Mouse (Mus musculus) embryonic facial prominence, embryonic 10.5 days (tissue): ENCODE measurements around the gene Fam214a. TPM values are rescaled to one million over a fixed set of nuclear protein-coding genes. Genes with fewer than 3 reads are reported as not detected.

Experiments used
- DNase-seq: peaks from one replicate; pipeline ENCODE4 v3.0.0-alpha.2; 2017; ENCODE audit warnings: low spot score
- H3K27ac ChIP-seq: fragments of 300-500 bp; sonication (generic); replicated peaks from 2 replicates; pipeline ENCODE4 v1.5.1; 2016; ENCODE audit warnings: mild to moderate bottlenecking
- H3K27me3 ChIP-seq: fragments of 300-500 bp; sonication (generic); replicated peaks from 2 replicates; pipeline ENCODE4 v1.6.1; 2016; ENCODE audit warnings: low read depth, mild to moderate bottlenecking; ENCODE audit not compliant: poor library complexity, severe bottlenecking
- H3K36me3 ChIP-seq: fragments of 300-500 bp; sonication (generic); replicated peaks from 2 replicates; pipeline ENCODE4 v1.6.1; 2016; ENCODE audit warnings: mild to moderate bottlenecking, moderate library complexity
- H3K4me1 ChIP-seq: fragments of 300-500 bp; sonication (generic); 2 replicates; pipeline ENCODE4 v1.6.1; 2016
- H3K4me3 ChIP-seq: fragments of 300-500 bp; sonication (generic); 2 replicates; pipeline ENCODE4 v1.5.1; 2016; ENCODE audit warnings: mild to moderate bottlenecking, moderate library complexity
- H3K9me3 ChIP-seq: fragments of 300-500 bp; sonication (generic); 2 replicates; pipeline ENCODE4 v1.6.1; 2016; ENCODE audit warnings: mild to moderate bottlenecking
- WGBS: fragments of 180-500 bp; shearing (Covaris S2); methylation state at CpG from one replicate; pipeline ENCODE4 v1.1.7; 2016; 5-methylcytosine and 5-hydroxymethylcytosine counted together
- polyA plus RNA-seq: library from polyadenylated mRNA; unstranded; fragments of >200 nt; fragmentation: Nextera tagmentation; extraction: Ambion mirVana; gene quantifications from 2 replicates; pipeline ENCODE4 v1.2.1, GENCODE M21; 2016

Fam214a gene
- polyA plus RNA-seq, 1 experiment from 2014 or later, result 8.6 TPM

DNA sequence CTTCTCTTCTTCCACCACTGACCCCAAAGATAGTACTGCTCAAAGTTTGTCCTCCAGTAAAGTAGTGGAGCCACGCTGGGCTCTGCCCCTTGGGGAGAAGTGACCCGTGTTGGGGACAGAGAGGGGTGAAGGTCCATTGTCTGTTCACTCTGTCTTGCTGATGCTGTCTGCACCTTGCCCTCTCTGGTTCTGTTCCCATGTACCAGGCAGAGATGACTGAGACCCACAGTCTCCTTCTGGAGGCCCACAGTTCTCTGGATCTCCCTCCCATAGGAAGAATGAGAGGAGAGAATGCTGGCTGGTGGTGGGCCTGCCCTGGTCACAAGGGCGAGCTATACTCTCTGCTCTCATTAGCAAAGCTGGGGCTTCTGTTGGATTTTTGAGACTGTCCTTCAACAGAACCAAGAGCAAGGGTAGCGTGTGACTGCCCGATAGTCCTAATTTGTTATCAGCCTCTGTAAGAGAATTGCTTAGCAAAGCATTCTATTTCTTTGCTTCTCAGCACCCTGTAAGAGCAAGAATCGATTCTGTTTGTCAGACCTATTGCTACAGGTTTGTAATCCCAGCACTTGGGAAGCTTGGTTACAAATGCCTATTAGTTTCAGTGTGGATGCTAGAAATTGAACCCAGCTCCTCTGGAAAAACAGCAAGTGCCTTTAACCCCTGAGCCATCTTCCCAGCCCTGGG is 29.2 kb upstream of the Fam214a start:
- WGBS, result 88% methylated on average over 6 of the region's 6 CpGs
- Histone ChIP-seq H3K27ac (no peak overlapping the region), H3K4me1 (peaks cover 10% of the 10 kb centered on the region; the same call in 1 of the 2 replicates), H3K4me3 (no peak overlapping the region), H3K36me3 (no peaks in the 10 kb centered on the region), H3K27me3 (no peaks in the 10 kb centered on the region), H3K9me3 (no peaks in the 10 kb centered on the region)
- DNase-seq, result no peak

DNA sequence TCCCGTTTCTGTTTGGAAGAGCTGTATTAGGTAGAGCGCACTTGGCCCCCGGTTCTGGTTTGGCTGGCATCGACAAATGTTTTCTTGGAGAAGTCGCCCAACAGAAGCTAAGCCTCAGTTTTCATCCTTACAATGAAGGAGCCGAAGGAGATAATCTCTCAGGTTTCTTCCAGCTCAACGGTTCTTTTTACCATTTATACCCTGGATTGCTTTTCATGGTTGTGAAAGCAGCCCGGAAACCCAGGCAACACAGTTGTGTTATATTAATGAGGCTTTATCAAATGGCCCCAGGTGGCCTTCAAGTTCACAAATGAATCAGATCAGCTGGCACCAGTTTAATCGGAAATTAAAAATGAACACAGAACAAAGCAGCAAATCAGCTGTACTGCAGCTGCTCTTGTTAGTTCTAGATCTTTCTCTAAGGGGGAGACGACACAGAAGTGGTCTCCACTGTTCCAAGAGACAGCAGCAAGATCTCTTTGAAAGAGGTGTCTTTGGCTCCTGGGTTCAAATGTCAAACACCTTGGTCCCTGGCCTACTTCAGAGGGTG is 27.4 kb upstream of the Fam214a start:
- Histone ChIP-seq H3K27ac (no peak overlapping the region), H3K27me3 (no peaks in the 10 kb centered on the region), H3K4me3 (no peak overlapping the region), H3K9me3 (no peaks in the 10 kb centered on the region), H3K36me3 (no peaks in the 10 kb centered on the region), H3K4me1 (peaks cover 7% of the 10 kb centered on the region; the same call in 1 of the 2 replicates)
- DNase-seq, result no peak
- WGBS, result 70% methylated on average over 10 of the region's 10 CpGs

DNA sequence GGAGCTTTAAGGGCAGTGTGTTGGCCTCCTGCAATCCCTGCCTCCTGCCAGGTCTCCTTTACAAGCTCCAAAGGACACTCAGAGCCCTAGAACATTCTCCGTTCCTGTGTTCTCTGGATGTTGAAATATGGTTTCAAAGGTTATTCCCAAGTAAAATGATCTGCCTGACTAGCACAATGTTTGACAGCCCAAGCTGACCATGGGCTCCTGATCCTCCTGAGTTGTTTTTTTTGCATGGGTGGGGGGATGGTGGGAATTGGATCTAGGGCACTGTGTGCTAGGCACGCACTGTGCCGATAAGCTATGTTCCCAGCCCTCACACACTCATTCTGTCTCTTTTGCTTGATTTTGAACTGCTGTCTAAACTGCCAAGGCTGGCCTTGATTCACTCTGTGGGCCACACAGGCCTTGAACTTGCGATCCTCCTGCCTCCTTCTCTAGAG is 22.7 kb upstream of the Fam214a start:
- Histone ChIP-seq H3K27me3 (no peaks in the 10 kb centered on the region), H3K9me3 (no peaks in the 10 kb centered on the region), H3K4me3 (no peak overlapping the region), H3K4me1 (peaks cover 7% of the 10 kb centered on the region; the same call in 1 of the 2 replicates), H3K27ac (no peak overlapping the region), H3K36me3 (no peaks in the 10 kb centered on the region)
- 85% methylated on average over 4 of the region's 4 CpGs for WGBS
- no peak for DNase-seq

- no peak for DNase-seq
- no peak overlapping the region for H3K27ac ChIP-seq
- H3K9me3 ChIP-seq, result no peaks in the 10 kb centered on the region
- 80% methylated on average over 5 of the region's 5 CpGs for WGBS
- H3K36me3 ChIP-seq, result no peaks in the 10 kb centered on the region
- H3K27me3 ChIP-seq, result no peaks in the 10 kb centered on the region
- peaks cover 3% of the 10 kb centered on the region; the same call in 1 of the 2 replicates for H3K4me1 ChIP-seq
- H3K4me3 ChIP-seq, result no peak overlapping the region
Observed at GRCm38 (mm10) chr9:74930653-74931052, 22.0 kb upstream of the Fam214a start.

DNA sequence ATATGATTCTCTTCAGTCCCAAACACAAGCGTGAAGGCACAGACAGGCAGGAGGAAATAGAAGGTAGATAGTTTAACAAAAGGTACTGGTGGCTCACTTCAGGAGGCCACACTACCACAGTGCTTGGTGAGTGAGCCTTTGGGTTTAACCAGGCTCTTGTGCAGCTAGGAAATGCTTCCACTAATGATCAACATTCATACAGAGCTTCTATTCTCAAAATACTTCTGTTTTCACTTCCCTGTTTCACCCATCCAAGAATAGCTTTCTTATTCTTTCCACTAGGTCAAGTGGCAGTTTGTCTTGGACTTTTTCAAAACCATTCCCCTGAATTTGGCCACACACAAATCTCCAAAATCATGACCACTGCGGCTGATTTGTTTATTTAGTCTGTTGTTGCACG is 17.4 kb upstream of the Fam214a start:
- 89% methylated on average over 3 of the region's 3 CpGs for WGBS
- no peaks in the 10 kb centered on the region for H3K27me3 ChIP-seq
- no peak overlapping the region for H3K27ac ChIP-seq
- no peaks in the 10 kb centered on the region for H3K4me1 ChIP-seq
- no peak overlapping the region for H3K4me3 ChIP-seq
- no peak for DNase-seq
- H3K9me3 ChIP-seq, result no peaks in the 10 kb centered on the region
- H3K36me3 ChIP-seq, result no peaks in the 10 kb centered on the region

- Histone ChIP-seq H3K4me1 (no peaks in the 10 kb centered on the region), H3K27me3 (no peaks in the 10 kb centered on the region), H3K9me3 (no peaks in the 10 kb centered on the region), H3K27ac (no peak overlapping the region), H3K4me3 (no peak overlapping the region), H3K36me3 (no peaks in the 10 kb centered on the region)
- 92% methylated on average over 3 of the region's 3 CpGs for WGBS
- no peak for DNase-seq
Observed at GRCm38 (mm10) chr9:74937761-74938160, 14.9 kb upstream of the Fam214a start.

DNA sequence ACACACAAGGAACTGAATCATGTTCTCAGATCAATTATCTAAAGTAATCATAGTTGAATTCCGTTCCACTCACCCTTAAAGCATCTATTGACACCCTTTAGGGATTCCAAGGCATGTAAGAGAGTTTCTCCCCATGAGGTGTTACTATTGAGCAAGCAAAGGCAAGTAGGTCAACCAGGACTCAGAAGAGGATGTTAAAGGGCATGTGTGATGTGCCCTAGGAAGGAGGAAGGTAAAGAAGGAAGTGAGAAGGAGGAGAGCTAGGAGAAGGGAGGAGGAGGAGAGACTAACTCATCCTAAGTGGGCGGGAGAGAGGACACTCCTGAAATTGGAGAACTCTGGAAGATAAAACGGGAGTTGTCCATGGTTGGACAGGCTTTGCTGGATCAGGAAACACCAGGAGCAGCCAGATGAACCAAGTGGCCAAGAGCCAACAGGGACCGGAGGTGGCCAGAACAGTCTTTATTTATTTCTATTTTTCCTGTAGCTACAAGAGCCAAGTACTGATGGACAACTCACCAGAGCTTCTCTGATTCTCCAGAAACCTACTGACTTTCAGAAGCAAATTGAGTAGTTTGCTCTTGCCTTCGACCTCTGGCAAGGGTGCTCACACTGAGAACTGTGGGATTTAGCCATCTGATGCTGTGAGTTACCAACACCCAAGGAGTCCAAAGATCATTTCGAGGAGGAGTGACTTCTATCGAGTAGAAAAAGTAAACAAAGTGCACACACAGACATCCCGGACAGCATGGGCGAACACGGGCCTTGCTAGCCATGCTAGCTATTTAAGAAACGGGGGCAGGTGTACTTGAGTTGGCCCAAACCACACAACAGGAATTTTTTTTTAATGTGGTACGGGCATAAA is 13.8 kb upstream of the Fam214a start:
- H3K27ac ChIP-seq, result no peak overlapping the region
- 86% methylated on average over 12 of the region's 12 CpGs for whole genome bisulfite sequencing
- no peak for DNase-seq
- H3K4me3 ChIP-seq, result no peak overlapping the region
- no peaks in the 10 kb centered on the region for H3K27me3 ChIP-seq
- no peaks in the 10 kb centered on the region for H3K4me1 ChIP-seq
- no peaks in the 10 kb centered on the region for H3K9me3 ChIP-seq
- H3K36me3 ChIP-seq, result no peaks in the 10 kb centered on the region

- no peak overlapping the region for H3K27ac ChIP-seq
- no peaks in the 10 kb centered on the region for H3K27me3 ChIP-seq
- H3K36me3 ChIP-seq, result no peaks in the 10 kb centered on the region
- H3K4me1 ChIP-seq, result no peaks in the 10 kb centered on the region
- no peak for DNase-seq
- no peaks in the 10 kb centered on the region for H3K9me3 ChIP-seq
- H3K4me3 ChIP-seq, result no peak overlapping the region
- WGBS, result 91% methylated on average over 8 of the region's 8 CpGs
Observed at GRCm38 (mm10) chr9:74946713-74947402, 5.8 kb upstream of the Fam214a start.

DNA sequence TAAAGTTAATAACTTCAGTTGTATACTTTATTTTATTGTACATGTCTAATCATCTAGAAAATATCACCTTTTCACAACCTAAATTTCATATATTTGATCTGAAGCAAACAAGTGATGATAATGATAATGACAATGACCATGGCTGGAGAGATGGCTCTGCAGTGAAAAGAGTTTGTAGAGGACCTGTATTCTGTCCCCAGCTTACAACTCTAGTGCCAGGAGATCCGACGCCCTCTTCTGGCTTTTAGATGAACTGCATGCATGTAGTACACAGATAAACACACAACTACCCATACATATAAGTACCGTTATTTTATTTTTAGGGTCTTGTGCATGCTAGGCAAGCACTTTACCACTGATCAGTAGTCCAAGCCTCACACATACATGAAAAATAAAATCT is 1.2 kb upstream of the Fam214a start:
- no peak overlapping the region for H3K27ac ChIP-seq
- H3K4me1 ChIP-seq, result peaks cover 17% of the 10 kb centered on the region
- peaks cover 4% of the 10 kb centered on the region; the same call in 1 of the 2 replicates for H3K36me3 ChIP-seq
- no peak overlapping the region for H3K4me3 ChIP-seq
- H3K27me3 ChIP-seq, result no peaks in the 10 kb centered on the region
- no peak for DNase-seq
- no peaks in the 10 kb centered on the region for H3K9me3 ChIP-seq
- 32% methylated on average over 3 of the region's 3 CpGs for WGBS

GRCm38 (mm10) chr9:74952106-74952505 is 578 bp upstream of the Fam214a start:
- Histone ChIP-seq H3K36me3 (peaks cover 4% of the 10 kb centered on the region; the same call in 1 of the 2 replicates), H3K4me1 (peaks cover 17% of the 10 kb centered on the region), H3K9me3 (no peaks in the 10 kb centered on the region), H3K4me3 (peak overlapping the region; percentile 96), H3K27ac (peak overlapping the region; percentile 91), H3K27me3 (no peaks in the 10 kb centered on the region)
- WGBS, result 48% methylated on average over 5 of the region's 5 CpGs
- DNase-seq, result no peak

DNA sequence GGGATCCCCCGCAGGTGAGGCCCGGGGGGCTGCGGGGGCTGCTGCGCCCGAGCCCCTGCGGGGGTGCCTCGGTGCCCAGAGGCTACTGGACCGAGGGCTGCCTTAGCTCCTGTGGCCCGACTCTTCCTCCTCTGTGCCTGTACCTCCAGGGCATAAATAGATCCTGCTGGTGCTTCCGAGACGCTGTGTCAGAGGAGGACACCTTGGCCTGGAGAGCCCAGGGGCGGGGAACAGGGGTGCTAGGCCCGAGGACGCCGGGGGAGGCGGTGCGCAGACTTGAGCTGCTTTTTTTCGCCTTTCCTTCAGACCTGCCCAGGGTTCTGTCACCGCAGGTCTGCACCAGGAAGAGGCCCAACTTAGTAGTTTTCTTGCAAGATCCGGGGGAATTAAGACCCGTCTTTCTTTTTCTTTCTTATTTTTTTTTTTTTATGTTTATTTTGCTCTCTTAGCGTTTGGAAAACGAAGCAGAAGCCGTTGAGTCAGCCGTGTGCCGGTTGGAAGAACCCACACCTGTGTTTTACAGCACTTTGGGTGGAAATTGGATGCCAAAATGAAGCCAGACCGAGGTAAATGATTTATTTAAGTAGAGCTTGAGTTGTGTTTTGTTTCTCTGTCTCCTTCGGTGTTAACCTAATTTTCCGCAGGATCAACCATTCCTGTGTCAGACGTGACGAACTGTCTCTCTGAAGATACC is 728 bp downstream of the Fam214a start:
- 8% methylated on average over 31 of the region's 31 CpGs for WGBS
- DNase-seq, result peak; percentile 72
- Histone ChIP-seq H3K4me1 (peaks cover 17% of the 10 kb centered on the region), H3K36me3 (peaks cover 4% of the 10 kb centered on the region; the same call in 1 of the 2 replicates), H3K27me3 (no peaks in the 10 kb centered on the region), H3K4me3 (peak overlapping the region; percentile 96), H3K9me3 (no peaks in the 10 kb centered on the region), H3K27ac (peak overlapping the region; percentile 91)

DNA sequence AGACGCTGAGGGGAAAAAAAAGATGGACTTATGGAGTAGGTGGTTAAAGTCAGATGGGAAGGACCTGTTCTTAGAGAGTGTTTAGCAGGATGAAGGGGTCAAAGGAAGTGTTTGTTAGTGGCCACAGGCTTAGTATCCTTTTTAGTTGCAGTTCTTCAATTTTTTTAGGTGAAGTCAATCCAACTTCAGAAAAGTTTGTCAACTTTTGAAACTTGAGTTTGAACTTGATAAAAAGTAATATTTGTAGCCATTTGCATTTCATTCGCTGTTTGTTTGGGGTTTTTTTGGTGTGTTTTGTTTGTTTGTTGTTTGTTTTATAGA is 1.2 kb downstream of the Fam214a start:
- peaks cover 17% of the 10 kb centered on the region for H3K4me1 ChIP-seq
- no peaks in the 10 kb centered on the region for H3K27me3 ChIP-seq
- H3K9me3 ChIP-seq, result no peaks in the 10 kb centered on the region
- H3K4me3 ChIP-seq, result peak overlapping the region; percentile 96
- 51% methylated on average over 2 of the region's 2 CpGs for WGBS
- peaks cover 4% of the 10 kb centered on the region; the same call in 1 of the 2 replicates for H3K36me3 ChIP-seq
- no peak for DNase-seq
- no peak overlapping the region for H3K27ac ChIP-seq
